Mouse (Mus musculus): ENCODE measurements around the gene Jazf1.

DNA sequence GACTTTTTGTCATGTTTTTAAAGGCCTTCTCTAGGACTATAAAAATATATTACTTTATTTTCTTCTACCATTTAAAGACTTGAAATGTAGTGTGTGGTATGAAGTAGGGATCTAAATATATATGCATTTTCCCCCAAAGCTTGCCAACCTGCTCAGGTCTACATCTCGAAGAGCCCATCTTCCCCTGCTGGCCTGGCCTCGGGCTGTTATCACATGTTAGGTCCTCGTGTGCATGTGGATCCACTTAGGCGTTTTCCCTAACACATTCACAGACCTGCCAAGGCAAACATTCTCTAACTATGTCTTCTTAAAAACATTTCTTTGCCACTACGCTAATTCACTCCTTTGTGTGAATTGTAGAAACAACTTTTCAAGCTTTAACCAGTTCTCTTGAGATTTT lies 125.9 kb downstream of the Jazf1 start:
- no peak for TF ChIP-seq TAL1 (IDR thresholded peaks at IDR 0.05; ENCODE audit: low read length)
- TF ChIP-seq GATA1 (IDR thresholded peaks at IDR 0.05; ENCODE audit: low read length), result no peak
